Mouse (Mus musculus): ENCODE measurements around the gene Ipcef1. TPM values are rescaled to one million over a fixed set of nuclear protein-coding genes. Genes with fewer than 3 reads are reported as not detected.

The Ipcef1 gene
- polyA plus RNA-seq (2012; rRNA removed; ENCODE audit: low replicate concordance): 0.17 and 0.46 TPM in 2 replicates

GRCm38 (mm10) chr10:7052315-7053017 is at the start of gene Ipcef1:
TSS of gene Ipcef1 (minus strand) at chr10:7052478.

Other genes starting within 250 kb of the Ipcef1 start
- 7.4 and 10.4 TPM in 2 replicates for gene Cnksr3, start 159.8 kb upstream of the Ipcef1 start, polyA plus RNA-seq (2012; rRNA removed; ENCODE audit: low replicate concordance)